Mouse (Mus musculus) ES-Bruce4 (cell line): ENCODE results near the gene Adipoq. TPM values are rescaled to one million over a fixed set of nuclear protein-coding genes. Genes with fewer than 3 reads are reported as not detected.

Source experiments
- H3K27ac ChIP-seq: 2 replicates; pipeline ENCODE4 v1.5.1; 2012; ENCODE audit warnings: low read length, inconsistent platforms; ENCODE audit not compliant: insufficient read depth
- H3K27me3 ChIP-seq: 2 replicates; pipeline ENCODE4 v1.6.1; 2012; ENCODE audit warnings: mild to moderate bottlenecking, low read length, inconsistent platforms; ENCODE audit not compliant: control insufficient read depth, poor library complexity, insufficient read depth, severe bottlenecking
- H3K36me3 ChIP-seq: 2 replicates; pipeline ENCODE4 v1.6.1; 2012; ENCODE audit warnings: inconsistent platforms, mild to moderate bottlenecking, low read length, moderate library complexity; ENCODE audit not compliant: control insufficient read depth, poor library complexity, insufficient read depth, severe bottlenecking
- H3K4me1 ChIP-seq: one replicate; pipeline ENCODE4 v1.8.1; 2011; ENCODE audit warnings: low read length; ENCODE audit not compliant: control insufficient read depth, insufficient read depth
- H3K4me3 ChIP-seq: 2 replicates; pipeline ENCODE4 v1.5.1; 2011; ENCODE audit warnings: low read depth, mild to moderate bottlenecking, low read length
- H3K9ac ChIP-seq: 2 replicates; pipeline ENCODE4 v1.6.1; 2012; ENCODE audit warnings: low read depth, mild to moderate bottlenecking, inconsistent platforms; ENCODE audit not compliant: poor library complexity, severe bottlenecking
- H3K9me3 ChIP-seq: replicated peaks from 2 replicates; pipeline ENCODE4 v1.6.1; 2012; ENCODE audit warnings: mild to moderate bottlenecking, low read length, inconsistent platforms; ENCODE audit not compliant: control insufficient read depth, poor library complexity, insufficient read depth, severe bottlenecking
- CTCF ChIP-seq: IDR thresholded peaks from one replicate; pipeline ENCODE4 v1.8.1; 2011; ENCODE audit warnings: low read depth, low read length
- EP300 ChIP-seq: IDR thresholded peaks from 2 replicates; pipeline ENCODE4 v1.6.1; 2011; ENCODE audit warnings: low read depth, low read length; ENCODE audit not compliant: insufficient read depth
- POLR2A ChIP-seq: IDR thresholded peaks from one replicate; pipeline ENCODE4 v1.8.1; 2011; ENCODE audit warnings: low read length; ENCODE audit not compliant: insufficient read depth
- polyA plus RNA-seq: library from polyadenylated mRNA; stranded (reverse); fragments of >200 nt; gene quantifications from 2 replicates; pipeline ENCODE4 v1.2.4, GENCODE M21; 2011; ENCODE audit warnings: low read depth; ENCODE audit not compliant: missing spikeins, insufficient read depth, insufficient read length

Adipoq gene
- polyA plus RNA-seq, 1 experiment: not detected

DNA sequence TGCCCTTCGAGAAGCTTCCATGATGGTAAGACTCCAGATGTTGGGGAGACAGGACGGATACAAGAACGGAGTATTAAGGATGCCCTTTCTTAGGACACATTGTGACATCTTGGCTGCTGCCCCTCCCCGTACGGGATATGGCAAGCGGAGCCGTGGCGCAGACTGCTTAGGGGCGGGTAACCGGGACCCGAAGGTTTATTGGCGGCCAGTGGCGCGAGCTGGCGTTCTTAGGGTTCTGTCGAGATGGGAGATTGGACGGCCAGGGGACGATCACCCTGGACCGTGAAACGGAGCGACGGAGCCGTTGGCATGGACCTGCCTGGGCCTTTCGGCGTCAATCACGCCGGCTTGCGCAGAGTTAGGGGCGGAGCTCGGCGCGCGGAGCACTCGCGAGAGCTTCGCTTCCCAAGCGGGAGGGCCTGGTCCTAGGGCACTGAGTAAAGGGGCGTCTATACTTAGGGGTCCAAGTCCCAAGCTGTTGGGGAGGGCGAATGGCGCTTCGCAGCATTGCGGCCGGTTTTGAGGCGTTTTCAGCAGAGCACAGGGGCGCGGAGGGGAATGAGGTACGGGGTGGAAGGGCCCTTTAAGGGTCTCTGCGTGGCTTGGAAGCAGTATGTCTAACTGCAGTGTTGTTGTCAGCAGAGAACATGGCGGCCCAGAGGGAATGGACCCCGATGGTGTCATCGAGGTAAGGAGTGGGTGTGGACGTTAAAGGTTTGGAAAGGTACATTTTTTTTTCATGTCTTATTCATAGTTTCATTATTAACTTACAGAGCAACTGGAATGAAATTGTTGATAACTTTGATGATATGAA, 38.2 kb upstream of the Adipoq start:
- Histone ChIP-seq H3K27me3 (no peaks in the 10 kb centered on the region), H3K4me1 (no peaks in the 10 kb centered on the region), H3K9me3 (no peaks in the 10 kb centered on the region), H3K36me3 (peaks cover 55% of the 10 kb centered on the region), H3K27ac (peak overlapping the region; percentile 95), H3K4me3 (peak overlapping the region; percentile 90), H3K9ac (peak overlapping the region; percentile 96)
- TF ChIP-seq POLR2A (no peak), CTCF (no peak), EP300 (0 out of 2 replicates have a peak, but pooled peaks have one; percentile 16)

DNA sequence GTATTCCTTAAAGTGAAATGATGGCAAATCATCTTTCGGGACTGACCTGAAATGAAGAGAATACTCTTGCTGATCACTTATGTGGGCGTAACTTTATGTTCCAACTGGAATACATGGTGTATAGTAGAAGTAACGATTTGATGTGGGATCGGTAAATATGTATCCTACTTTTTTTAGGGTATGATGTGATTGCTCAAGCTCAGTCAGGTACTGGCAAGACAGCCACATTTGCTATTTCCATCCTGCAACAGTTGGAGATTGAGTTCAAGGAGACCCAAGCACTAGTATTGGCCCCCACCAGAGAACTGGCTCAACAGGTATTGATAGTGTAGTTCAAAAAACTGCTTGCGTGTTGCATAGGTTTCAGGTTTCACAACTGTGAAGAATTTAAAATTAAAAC, 37.4 kb upstream of the Adipoq start:
- H3K27ac ChIP-seq: peak overlapping the region; percentile 99
- TF ChIP-seq EP300: no peak
- TF ChIP-seq POLR2A: no peak
- no peak for TF ChIP-seq CTCF
- H3K9ac ChIP-seq: peak overlapping the region; percentile 96
- no peaks in the 10 kb centered on the region for H3K4me1 ChIP-seq
- no peaks in the 10 kb centered on the region for H3K9me3 ChIP-seq
- peak overlapping the region; percentile 90 for H3K4me3 ChIP-seq
- peaks cover 58% of the 10 kb centered on the region for H3K36me3 ChIP-seq
- H3K27me3 ChIP-seq: no peaks in the 10 kb centered on the region

DNA sequence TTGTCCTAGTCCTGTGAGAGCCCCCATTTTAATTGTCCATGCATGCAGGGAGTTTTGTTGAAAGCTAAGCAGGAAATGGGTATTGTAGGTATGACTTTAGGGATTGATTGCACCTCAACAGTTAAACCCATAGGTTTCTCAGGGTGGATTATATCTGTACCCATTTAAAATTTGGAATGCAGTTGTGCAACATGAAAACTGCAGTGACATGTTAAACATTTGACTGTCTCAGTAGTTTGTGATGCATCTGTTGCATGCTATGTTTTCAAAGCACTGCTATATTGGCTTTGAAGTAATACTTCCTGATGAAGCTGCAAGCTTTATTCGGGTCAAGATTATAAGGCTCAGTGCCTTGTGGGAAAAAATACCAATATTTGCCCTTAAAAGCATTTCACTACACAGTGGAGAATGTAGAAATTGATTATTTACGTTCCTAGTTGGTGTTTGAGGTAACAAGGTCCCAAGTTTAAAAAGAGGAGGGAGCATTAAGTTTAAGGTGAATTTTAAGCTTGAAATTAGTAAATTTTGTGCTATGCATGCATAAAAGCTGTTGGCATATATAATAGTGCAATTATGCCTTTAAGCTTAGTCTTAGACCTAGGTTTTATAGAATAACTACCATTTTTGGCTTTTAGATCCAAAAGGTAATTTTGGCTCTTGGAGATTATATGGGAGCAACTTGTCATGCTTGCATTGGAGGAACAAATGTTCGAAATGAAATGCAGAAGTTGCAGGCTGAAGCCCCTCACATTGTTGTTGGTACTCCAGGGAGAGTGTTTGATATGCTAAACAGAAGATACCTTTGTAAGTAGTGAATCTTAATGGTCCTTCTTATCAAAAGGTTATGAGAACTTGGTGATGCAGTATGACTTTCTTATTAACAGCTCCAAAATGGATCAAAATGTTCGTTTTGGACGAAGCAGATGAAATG, 36.7 kb upstream of the Adipoq start:
- TF ChIP-seq EP300 (no peak), CTCF (no peak)
- Histone ChIP-seq H3K36me3 (peaks cover 65% of the 10 kb centered on the region), H3K4me3 (peak overlapping the region; percentile 90), H3K27ac (peak overlapping the region; percentile 99), H3K27me3 (no peaks in the 10 kb centered on the region), H3K9me3 (no peaks in the 10 kb centered on the region), H3K4me1 (no peaks in the 10 kb centered on the region), H3K9ac (peak overlapping the region; percentile 96)

DNA sequence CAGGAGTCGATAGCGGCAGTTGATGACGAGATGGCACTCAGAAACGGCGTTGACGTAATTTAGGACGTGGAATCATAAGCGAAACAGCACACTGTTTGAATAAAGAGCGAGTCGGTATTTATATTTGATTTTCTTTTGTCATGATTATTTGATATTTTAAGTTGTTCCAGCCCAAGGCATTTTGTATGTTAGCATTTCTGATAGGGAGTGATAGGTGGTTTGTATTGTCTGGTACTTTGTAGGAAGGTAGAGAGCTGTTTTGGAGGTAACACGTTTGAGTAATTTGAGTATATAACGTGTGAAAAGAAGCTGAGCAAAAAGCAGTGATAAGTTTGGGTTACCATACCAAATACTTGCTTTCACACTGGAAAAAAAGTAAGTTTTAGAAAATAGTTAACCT, 34.0 kb upstream of the Adipoq start:
- H3K4me1 ChIP-seq: no peaks in the 10 kb centered on the region
- peak overlapping the region; percentile 96; the same call in 1 of the 2 replicates for H3K9ac ChIP-seq
- H3K27me3 ChIP-seq: no peaks in the 10 kb centered on the region
- no peak for TF ChIP-seq EP300
- TF ChIP-seq POLR2A: no peak
- no peak for TF ChIP-seq CTCF
- H3K36me3 ChIP-seq: peaks cover 85% of the 10 kb centered on the region
- H3K9me3 ChIP-seq: no peaks in the 10 kb centered on the region
- H3K4me3 ChIP-seq: no peak overlapping the region
- H3K27ac ChIP-seq: peak overlapping the region; percentile 89; the same call in 1 of the 2 replicates

DNA sequence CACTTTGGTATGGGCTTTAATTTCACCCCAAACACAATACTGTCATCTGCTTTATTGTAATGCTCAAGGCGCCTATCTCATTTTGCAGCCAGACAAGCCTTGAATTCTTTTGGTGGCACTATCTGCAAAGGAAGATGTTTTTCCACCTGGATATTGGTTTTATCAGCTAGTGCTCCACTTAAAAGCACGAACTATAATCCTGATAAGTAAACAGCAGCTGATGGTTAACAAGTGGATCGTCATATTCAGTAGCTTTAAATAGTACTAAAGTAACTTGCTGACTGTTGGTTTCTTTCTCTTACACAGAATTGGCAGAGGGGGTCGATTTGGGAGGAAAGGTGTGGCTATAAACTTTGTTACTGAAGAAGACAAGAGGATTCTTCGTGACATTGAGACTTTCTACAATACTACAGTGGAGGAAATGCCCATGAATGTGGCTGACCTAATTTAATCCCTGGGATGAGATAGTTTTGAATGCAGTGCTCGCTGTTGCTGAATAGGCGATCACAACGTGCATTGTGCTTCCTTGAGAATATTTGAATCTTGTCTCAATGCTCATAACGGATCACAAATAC, 33.4 kb upstream of the Adipoq start:
- TF ChIP-seq EP300: no peak
- TF ChIP-seq POLR2A: no peak
- TF ChIP-seq CTCF: no peak
- H3K4me3 ChIP-seq: no peak overlapping the region

More for the DNA sequence above, 33.4 kb upstream of the Adipoq start:
- Histone ChIP-seq H3K4me1 (no peaks in the 10 kb centered on the region), H3K27me3 (no peaks in the 10 kb centered on the region), H3K36me3 (peaks cover 88% of the 10 kb centered on the region), H3K9ac (peak overlapping the region; percentile 96; the same call in 1 of the 2 replicates), H3K9me3 (no peaks in the 10 kb centered on the region), H3K27ac (peak overlapping the region; percentile 76)
